In the genomic region with DNA sequence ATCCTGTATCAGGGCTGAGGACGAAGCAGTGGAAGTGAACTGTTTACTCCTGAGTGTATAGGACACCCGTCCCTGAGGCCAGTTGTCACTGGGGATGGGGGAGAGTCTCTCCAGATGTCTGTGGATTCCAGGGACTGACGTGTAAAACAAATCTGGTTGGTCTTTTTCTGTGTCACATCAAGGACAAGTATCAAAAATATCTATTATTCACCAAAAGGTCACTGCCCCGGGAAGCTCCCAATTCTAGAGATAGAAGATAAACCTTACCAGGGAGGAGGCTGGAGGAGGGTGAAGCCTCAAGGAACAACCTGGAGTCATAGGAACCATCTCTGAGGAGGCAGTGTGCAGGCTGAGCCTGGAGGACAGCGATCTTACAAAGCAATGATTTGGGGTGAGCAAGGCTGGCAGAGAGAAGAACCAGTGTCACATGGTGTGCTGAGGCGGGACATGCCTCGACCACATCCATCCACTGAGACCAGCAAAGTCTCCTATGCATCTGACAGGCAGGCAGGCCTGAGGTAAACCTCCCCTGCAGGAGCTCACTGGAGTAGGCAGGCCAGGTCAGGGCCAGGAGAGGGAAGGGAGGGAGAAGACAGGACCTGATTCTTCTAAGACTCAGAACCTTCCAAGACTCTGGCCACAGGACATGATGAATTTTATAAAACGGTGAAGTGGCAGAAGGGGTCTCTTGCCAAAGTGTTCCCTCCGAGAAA, we compare ENCODE assay signal across 17 mouse cellular contexts. TPM values are rescaled to one million over a fixed set of nuclear protein-coding genes. Genes with fewer than 3 reads are reported as not detected.
DNase-seq lines count a peak whose midpoint lies in the region; ATAC-seq and TF ChIP-seq lines count a peak whose summit lies in the region.
"Had no signal": no experiment of that assay in that cellular context is flagged by ENCODE, and none has a peak within 500 bp of the region (broad histone marks: within the 10 kb centered on the region; RNA-seq: fewer than 3 reads in every experiment).

No protein-coding gene starts in this region.

- no peaks in the 10 kb centered on the region for H3K36me3 ChIP-seq in forebrain, embryonic 12.5 days (replicated peaks)
- no peaks in the 10 kb centered on the region for H3K36me3 ChIP-seq in forebrain, embryonic 14.5 days (ENCODE audit: control insufficient read depth, insufficient read depth, low read length)
- no peaks in the 10 kb centered on the region for H3K36me3 ChIP-seq in neural tube, embryonic 12.5 days
- H3K36me3 ChIP-seq in intestine, embryonic 15.5 days: no peaks in the 10 kb centered on the region
- no peaks in the 10 kb centered on the region for H3K36me3 ChIP-seq in neural tube, embryonic 15.5 days
- H3K36me3 ChIP-seq in kidney, adult 2 months (ENCODE audit: control insufficient read depth, insufficient read depth, low read length): no peaks in the 10 kb centered on the region
- H3K36me3 ChIP-seq: embryonic facial prominence, embryonic 12.5 days; G1E; heart, embryonic 15.5 days had no signal

- TF ChIP-seq CTCF in kidney, adult 2 months (conservative IDR thresholded peaks at IDR 0.05; ENCODE audit: insufficient read depth, insufficient read length, low read depth, low read length): no peak

- peak overlapping the region; percentile 42; the same call in 1 of the 2 replicates for H3K27ac ChIP-seq in forebrain, embryonic 12.5 days
- H3K27ac ChIP-seq in forebrain, embryonic 14.5 days (ENCODE audit: low read depth, low read length): no peak overlapping the region
- H3K27ac ChIP-seq in neural tube, embryonic 12.5 days: no peak overlapping the region
- H3K27ac ChIP-seq in intestine, embryonic 15.5 days: 0 out of 2 replicates have a peak overlapping the region, but pooled peaks have one; percentile 34
- H3K27ac ChIP-seq in neural tube, embryonic 15.5 days (replicated peaks): peak overlapping the region; percentile 73; the same call in 1 of the 2 replicates
- H3K27ac ChIP-seq in kidney, adult 2 months (ENCODE audit: insufficient read depth, low read depth, low read length): no peak overlapping the region
- H3K27ac ChIP-seq: embryonic facial prominence, embryonic 12.5 days; heart, embryonic 15.5 days; macrophage had no signal

- no peaks in the 10 kb centered on the region for H3K9me3 ChIP-seq in forebrain, embryonic 12.5 days
- no peaks in the 10 kb centered on the region for H3K9me3 ChIP-seq in forebrain, embryonic 14.5 days (replicated peaks; ENCODE audit: control insufficient read depth, low read length)
- no peaks in the 10 kb centered on the region for H3K9me3 ChIP-seq in neural tube, embryonic 12.5 days
- H3K9me3 ChIP-seq in intestine, embryonic 15.5 days: no peaks in the 10 kb centered on the region
- no peaks in the 10 kb centered on the region for H3K9me3 ChIP-seq in neural tube, embryonic 15.5 days (replicated peaks)
- H3K9me3 ChIP-seq: embryonic facial prominence, embryonic 12.5 days; G1E; heart, embryonic 15.5 days had no signal

- H3K4me1 ChIP-seq in forebrain, embryonic 12.5 days: peaks cover 21% of the 10 kb centered on the region
- H3K4me1 ChIP-seq in forebrain, embryonic 14.5 days (ENCODE audit: control insufficient read depth, insufficient read depth, low read length): 0 out of 2 replicates have a peak, but pooled peaks cover 3% of the 10 kb centered on the region
- H3K4me1 ChIP-seq in neural tube, embryonic 12.5 days: peaks cover 26% of the 10 kb centered on the region
- peaks cover 23% of the 10 kb centered on the region for H3K4me1 ChIP-seq in intestine, embryonic 15.5 days (replicated peaks)
- H3K4me1 ChIP-seq in neural tube, embryonic 15.5 days: peaks cover 16% of the 10 kb centered on the region
- H3K4me1 ChIP-seq in kidney, adult 2 months (ENCODE audit: control insufficient read depth, insufficient read depth, low read length): peaks cover 28% of the 10 kb centered on the region; the same call in 1 of the 2 replicates
- H3K4me1 ChIP-seq: embryonic facial prominence, embryonic 12.5 days had no signal

- TF ChIP-seq POLR2A in kidney, adult 2 months (IDR thresholded peaks at IDR 0.05; ENCODE audit: low read depth, low read length): no peak

- no peak overlapping the region for H3K4me2 ChIP-seq in forebrain, embryonic 12.5 days
- H3K4me2 ChIP-seq in forebrain, embryonic 14.5 days (ENCODE audit: low read length): no peak overlapping the region
- H3K4me2 ChIP-seq in neural tube, embryonic 12.5 days (replicated peaks): no peak overlapping the region
- no peak overlapping the region for H3K4me2 ChIP-seq in intestine, embryonic 15.5 days (replicated peaks)
- H3K4me2 ChIP-seq in neural tube, embryonic 15.5 days: no peak overlapping the region
- H3K4me2 ChIP-seq: embryonic facial prominence, embryonic 12.5 days; heart, embryonic 15.5 days had no signal

- WGBS in forebrain, embryonic 12.5 days: 68% methylated on average over 9 of the region's 9 CpGs
- 68% methylated on average over 9 of the region's 9 CpGs for WGBS in forebrain, embryonic 14.5 days
- 72% methylated on average over 9 of the region's 9 CpGs for WGBS in neural tube, embryonic 12.5 days
- WGBS in intestine, embryonic 15.5 days: 49% methylated on average over 9 of the region's 9 CpGs
- 63% methylated on average over 9 of the region's 9 CpGs for WGBS in neural tube, embryonic 15.5 days
- 77% methylated on average over 9 of the region's 9 CpGs for WGBS in kidney, adult 2 months

- no peak for DNase-seq in forebrain, embryonic 14.5 days (ENCODE audit: low spot score)
- no peak for DNase-seq in neural tube, embryonic 10.5 days (ENCODE audit: extremely low spot score, low spot score)
- DNase-seq in kidney, adult 2 months: no peak
- no peak for DNase-seq in spleen, postnatal 10 days (ENCODE audit: low spot score in 2 of 2)
- DNase-seq: cerebellum, adult 9-11 months; gastrocnemius, postnatal 36 days; kidney, adult 8-10 months; thymus, postnatal 36 days had no signal

- H3K9ac ChIP-seq in forebrain, embryonic 12.5 days: peak overlapping the region; percentile 36; the same call in 1 of the 2 replicates
- H3K9ac ChIP-seq in forebrain, embryonic 14.5 days (ENCODE audit: low read length): no peak overlapping the region
- H3K9ac ChIP-seq in neural tube, embryonic 12.5 days: no peak overlapping the region
- H3K9ac ChIP-seq in intestine, embryonic 15.5 days: no peak overlapping the region
- 0 out of 2 replicates have a peak overlapping the region, but pooled peaks have one; percentile 0 for H3K9ac ChIP-seq in neural tube, embryonic 15.5 days (replicated peaks)
- H3K9ac ChIP-seq: embryonic facial prominence, embryonic 12.5 days; heart, embryonic 15.5 days had no signal

- no peaks in the 10 kb centered on the region for H3K27me3 ChIP-seq in forebrain, embryonic 12.5 days
- no peaks in the 10 kb centered on the region for H3K27me3 ChIP-seq in forebrain, embryonic 14.5 days (replicated peaks; ENCODE audit: control insufficient read depth, insufficient read depth, low read length)
- H3K27me3 ChIP-seq in neural tube, embryonic 12.5 days (replicated peaks): no peaks in the 10 kb centered on the region
- H3K27me3 ChIP-seq in intestine, embryonic 15.5 days (replicated peaks): no peaks in the 10 kb centered on the region
- no peaks in the 10 kb centered on the region for H3K27me3 ChIP-seq in neural tube, embryonic 15.5 days (replicated peaks)
- no peaks in the 10 kb centered on the region for H3K27me3 ChIP-seq in kidney, adult 2 months (replicated peaks; ENCODE audit: control insufficient read depth, insufficient read depth, low read length)
- H3K27me3 ChIP-seq: embryonic facial prominence, embryonic 12.5 days; heart, embryonic 15.5 days had no signal

- no peak overlapping the region for H3K4me3 ChIP-seq in forebrain, embryonic 12.5 days (replicated peaks)
- no peak overlapping the region for H3K4me3 ChIP-seq in forebrain, embryonic 14.5 days (ENCODE audit: low read depth, low read length)
- H3K4me3 ChIP-seq in neural tube, embryonic 12.5 days: no peak overlapping the region
- H3K4me3 ChIP-seq in intestine, embryonic 15.5 days (replicated peaks): no peak overlapping the region
- H3K4me3 ChIP-seq in neural tube, embryonic 15.5 days (replicated peaks): no peak overlapping the region
- no peak overlapping the region for H3K4me3 ChIP-seq in kidney, adult 2 months (ENCODE audit: insufficient read depth, low read depth, low read length)
- H3K4me3 ChIP-seq: embryonic facial prominence, embryonic 12.5 days; heart, embryonic 15.5 days had no signal

- ATAC-seq in forebrain, embryonic 12.5 days (ENCODE audit: low FRiP score): no peak
- no peak for ATAC-seq in forebrain, embryonic 14.5 days
- ATAC-seq in neural tube, embryonic 12.5 days (ENCODE audit: low FRiP score, low read depth): peak; percentile 58
- 0 out of 2 replicates have a peak, but pooled peaks have one; percentile 7 for ATAC-seq in intestine, embryonic 15.5 days
- ATAC-seq in neural tube, embryonic 15.5 days (ENCODE audit: low FRiP score): peak; percentile 47; the same call in 1 of the 2 replicates

RNA-seq across cellular contexts. Expression of a gene that starts 11.6 kb away (rescaled TPM):
- 23.4 and 23.8 TPM in 2 replicates for polyA plus RNA-seq in forebrain, embryonic 12.5 days (2016; fragmentation: Nextera tagmentation; extraction: Ambion mirVana)
- polyA plus RNA-seq in forebrain, embryonic 14.5 days (2014; fragmentation: Nextera tagmentation; extraction: Ambion mirVana): 11.8 and 12.1 TPM in 2 replicates
- polyA plus RNA-seq in neural tube, embryonic 12.5 days (2016; fragmentation: Nextera tagmentation; extraction: Ambion mirVana): 17.1 and 17.5 TPM in 2 replicates
- 25.9 and 28.2 TPM in 2 replicates for polyA plus RNA-seq in intestine, embryonic 15.5 days (2015; fragmentation: Nextera tagmentation; extraction: Ambion mirVana)
- 7.0 and 13.3 TPM in 2 replicates for polyA plus RNA-seq in neural tube, embryonic 15.5 days (2015; fragmentation: Nextera tagmentation; extraction: Ambion mirVana)
- polyA plus RNA-seq in kidney, adult 2 months (2012; rRNA removed): 5.8 and 6.1 TPM in 2 replicates

RNA-seq across cellular contexts. Expression of a gene that starts 20.8 kb away (rescaled TPM):
- polyA plus RNA-seq in forebrain, embryonic 12.5 days (2016; fragmentation: Nextera tagmentation; extraction: Ambion mirVana): 78.0 and 79.0 TPM in 2 replicates
- 91.5 and 110 TPM in 2 replicates for polyA plus RNA-seq in forebrain, embryonic 14.5 days (2014; fragmentation: Nextera tagmentation; extraction: Ambion mirVana)
- 94.8 and 99.5 TPM in 2 replicates for polyA plus RNA-seq in neural tube, embryonic 12.5 days (2016; fragmentation: Nextera tagmentation; extraction: Ambion mirVana)
- 110 TPM in 2 replicates for polyA plus RNA-seq in intestine, embryonic 15.5 days (2015; fragmentation: Nextera tagmentation; extraction: Ambion mirVana)
- polyA plus RNA-seq in neural tube, embryonic 15.5 days (2015; fragmentation: Nextera tagmentation; extraction: Ambion mirVana): 105 and 107 TPM in 2 replicates
- polyA plus RNA-seq in kidney, adult 2 months (2012; rRNA removed): 315 and 343 TPM in 2 replicates

RNA-seq across cellular contexts. Expression of a gene that starts 46.8 kb away (rescaled TPM):
- not detected in 2 replicates for polyA plus RNA-seq in forebrain, embryonic 12.5 days (2016; fragmentation: Nextera tagmentation; extraction: Ambion mirVana)
- polyA plus RNA-seq in forebrain, embryonic 14.5 days (2014; fragmentation: Nextera tagmentation; extraction: Ambion mirVana): not detected in 2 replicates
- 0.05 TPM in 1 of 2 replicates, not detected in the other for polyA plus RNA-seq in neural tube, embryonic 12.5 days (2016; fragmentation: Nextera tagmentation; extraction: Ambion mirVana)
- 0.16 and 0.19 TPM in 2 replicates for polyA plus RNA-seq in intestine, embryonic 15.5 days (2015; fragmentation: Nextera tagmentation; extraction: Ambion mirVana)
- polyA plus RNA-seq in neural tube, embryonic 15.5 days (2015; fragmentation: Nextera tagmentation; extraction: Ambion mirVana): 0.05 TPM in 1 of 2 replicates, not detected in the other
- 2.0 and 4.2 TPM in 2 replicates for polyA plus RNA-seq in kidney, adult 2 months (2012; rRNA removed)
- polyA plus RNA-seq: C2C12; embryonic facial prominence, embryonic 12.5 days; G1E had no signal

Comparison
In these comparisons a context has a peak if more than half of its experiments do, and no peak if none do; other contexts are left out.
1. H3K27ac ChIP-seq: peak in forebrain, embryonic 12.5 days (single experiment), intestine, embryonic 15.5 days (single experiment) and neural tube, embryonic 15.5 days (single experiment); none in forebrain, embryonic 14.5 days (single experiment), neural tube, embryonic 12.5 days (single experiment) and kidney, adult 2 months (single experiment).
2. H3K9ac ChIP-seq: peak in forebrain, embryonic 12.5 days (single experiment) and neural tube, embryonic 15.5 days (single experiment); none in forebrain, embryonic 14.5 days (single experiment), neural tube, embryonic 12.5 days (single experiment) and intestine, embryonic 15.5 days (single experiment).
3. ATAC-seq: peak in neural tube, embryonic 12.5 days (single experiment), intestine, embryonic 15.5 days (single experiment) and neural tube, embryonic 15.5 days (single experiment); none in forebrain, embryonic 12.5 days (single experiment) and forebrain, embryonic 14.5 days (single experiment).